Mouse (Mus musculus) heart, embryonic 14.5 days (tissue): ENCODE results near the gene Awat1. TPM values are rescaled to one million over a fixed set of nuclear protein-coding genes. Genes with fewer than 3 reads are reported as not detected.

Experiments
- polyA plus RNA-seq: library from polyadenylated mRNA; unstranded; fragments of >200 nt; fragmentation: Nextera tagmentation; extraction: Ambion mirVana; gene quantifications from 2 replicates; pipeline ENCODE4 v1.2.1, GENCODE M21; 2014

Gene Awat1
- polyA plus RNA-seq, 1 experiment from 2014 or later, result not detected

Other genes with a start within 250 kb of the Awat1 start
- gene Otud6a, start 143.2 kb upstream of the Awat1 start, polyA plus RNA-seq, result not detected in 2 replicates
- gene Awat2, start 129.5 kb upstream of the Awat1 start, polyA plus RNA-seq, result not detected in 2 replicates
- gene Igbp1, start 78.0 kb upstream of the Awat1 start, polyA plus RNA-seq, result 30.6 and 32.1 TPM in 2 replicates
- gene Dgat2l6, start 47.4 kb upstream of the Awat1 start, polyA plus RNA-seq, result not detected in 2 replicates
- not detected in 2 replicates for gene P2ry4, start 22.6 kb downstream of the Awat1 start, polyA plus RNA-seq
- gene Arr3, start 33.2 kb downstream of the Awat1 start, polyA plus RNA-seq, result 0.78 and 0.82 TPM in 2 replicates
- gene Kif4, start 53.5 kb downstream of the Awat1 start, polyA plus RNA-seq, result 24.6 and 25.7 TPM in 2 replicates
- 97.4 and 103 TPM in 2 replicates for gene Pdzd11, start 54.3 kb downstream of the Awat1 start, polyA plus RNA-seq
- 0.62 and 0.75 TPM in 2 replicates for gene Gdpd2, start 157.6 kb downstream of the Awat1 start, polyA plus RNA-seq
- gene Dlg3, start 195.5 kb downstream of the Awat1 start, polyA plus RNA-seq, result 1.9 and 2.5 TPM in 2 replicates